Comparison of ENCODE assay signal across 18 mouse cellular contexts in the genomic region with DNA sequence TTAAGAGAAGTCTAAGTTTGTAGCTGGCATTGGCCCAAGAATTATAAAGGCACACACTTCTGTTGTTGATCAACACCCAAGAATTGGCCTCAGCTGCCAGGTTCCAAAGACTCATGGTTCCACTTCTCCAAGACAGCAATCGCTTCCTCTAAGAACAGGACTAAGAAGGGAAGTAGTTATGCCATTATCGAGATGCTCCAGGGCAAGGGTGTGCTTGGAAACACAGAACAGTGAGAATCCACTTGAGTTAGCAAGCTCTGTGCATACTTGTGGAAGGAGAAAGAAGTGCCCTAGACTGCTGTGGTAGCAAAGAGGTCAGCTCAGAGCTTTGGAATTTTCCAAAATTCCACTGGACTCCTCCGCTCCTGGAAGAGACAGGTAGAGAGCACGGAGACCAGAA. TPM values are rescaled to one million over a fixed set of nuclear protein-coding genes. Genes with fewer than 3 reads are reported as not detected.
DNase-seq lines count a peak whose midpoint lies in the region; ATAC-seq and TF ChIP-seq lines count a peak whose summit lies in the region.
"Had no signal": no experiment of that assay in that cellular context is flagged by ENCODE, and none has a peak within 500 bp of the region (broad histone marks: within the 10 kb centered on the region; RNA-seq: fewer than 3 reads in every experiment).

No protein-coding gene starts in this region.

- H3K9me3 ChIP-seq in stomach, postnatal 0 days (ENCODE audit: control insufficient read depth, low read length), result no peaks in the 10 kb centered on the region
- H3K9me3 ChIP-seq: embryonic facial prominence, embryonic 12.5 days; heart, embryonic 12.5 days; liver, embryonic 13.5 days had no signal

- no peak for TF ChIP-seq CTCF in stomach, postnatal 0 days (IDR thresholded peaks at IDR 0.05; ENCODE audit: low read depth)

- ATAC-seq in stomach, postnatal 0 days (ENCODE audit: low FRiP score, low TSS enrichment), result no peak
- ATAC-seq: inflammation-experienced regulatory T-cells, adult 6 months had no signal

- no peaks in the 10 kb centered on the region for H3K36me3 ChIP-seq in stomach, postnatal 0 days (ENCODE audit: control insufficient read depth, insufficient read depth, low read length)
- H3K36me3 ChIP-seq: embryonic facial prominence, embryonic 12.5 days; heart, embryonic 12.5 days; liver, embryonic 13.5 days had no signal

- no peak overlapping the region for H3K4me3 ChIP-seq in stomach, postnatal 0 days (ENCODE audit: low read depth, low read length)
- H3K4me3 ChIP-seq: embryonic facial prominence, embryonic 12.5 days; heart, embryonic 12.5 days; layer of hippocampus, adult 2 months; liver, embryonic 13.5 days had no signal

- H3K4me2 ChIP-seq in stomach, postnatal 0 days (replicated peaks; ENCODE audit: low read depth), result no peak overlapping the region
- H3K4me2 ChIP-seq: embryonic facial prominence, embryonic 12.5 days; heart, embryonic 12.5 days; liver, embryonic 13.5 days; midbrain, embryonic 11.5 days had no signal

- H3K9ac ChIP-seq in stomach, postnatal 0 days (ENCODE audit: low read length), result no peak overlapping the region
- H3K9ac ChIP-seq: embryonic facial prominence, embryonic 12.5 days; heart, embryonic 12.5 days; liver, embryonic 13.5 days had no signal

- no peaks in the 10 kb centered on the region for H3K27me3 ChIP-seq in stomach, postnatal 0 days (ENCODE audit: control insufficient read depth, insufficient read depth, low read length)
- H3K27me3 ChIP-seq: embryonic facial prominence, embryonic 12.5 days; heart, embryonic 12.5 days; liver, embryonic 13.5 days had no signal

- DNase-seq in adrenal gland, postnatal 10 days, result peak; percentile 12
- no peak for DNase-seq in adrenal gland, adult 2 months
- peak; percentile 29 to 53 for DNase-seq in kidney, postnatal 36 days
- no peak for DNase-seq in kidney, postnatal 4 days
- peak; percentile 76 to 81 for DNase-seq in lung, adult 18-20 months
- DNase-seq in lung, postnatal 4 days, result peak; percentile 61 to 68
- no peak for DNase-seq in thymus, postnatal 14 days
- DNase-seq in stomach, postnatal 0 days (ENCODE audit: low spot score), result no peak
- DNase-seq: cerebellum, postnatal 36 days; gastrocnemius, postnatal 25 days; liver, embryonic 13.5 days; right cerebral cortex, postnatal 25 days; thymus, postnatal 25 days had no signal

- H3K4me1 ChIP-seq in stomach, postnatal 0 days (replicated peaks; ENCODE audit: control insufficient read depth, insufficient read depth), result no peaks in the 10 kb centered on the region
- H3K4me1 ChIP-seq: embryonic facial prominence, embryonic 12.5 days; liver, embryonic 13.5 days had no signal

- WGBS in stomach, postnatal 0 days, result 72% methylated on average over 4 of the region's 4 CpGs

- no peak overlapping the region for H3K27ac ChIP-seq in stomach, postnatal 0 days (replicated peaks)
- H3K27ac ChIP-seq: embryonic facial prominence, embryonic 12.5 days; layer of hippocampus, adult 2 months; liver, embryonic 13.5 days had no signal

- no peak for TF ChIP-seq EP300 in stomach, postnatal 0 days (optimal IDR thresholded peaks at IDR 0.05)

RNA-seq across cellular contexts. Expression of a gene that starts 56.1 kb away (rescaled TPM):
- 10 to 100 TPM; 10.4 to 17.5 TPM for total RNA-seq in adrenal gland, postnatal 10 days (2021)
- 10 to 100 TPM; 20.7 to 27.2 TPM for total RNA-seq in adrenal gland, adult 2 months (2021)
- 11.4 and 13.4 TPM in 2 replicates for polyA plus RNA-seq in adrenal gland, adult 2 months (2012; rRNA removed)
- 7.1 and 8.8 TPM in 2 replicates for polyA plus RNA-seq in stomach, postnatal 0 days (2015; fragmentation: Nextera tagmentation; extraction: Ambion mirVana)

Comparison
In these comparisons a context has a peak if more than half of its experiments do, and no peak if none do; other contexts are left out.
1. DNase-seq: peak in adrenal gland, postnatal 10 days (single experiment), kidney, postnatal 36 days (2 of 2), lung, adult 18-20 months (2 of 2) and lung, postnatal 4 days (2 of 2); none in adrenal gland, adult 2 months (single experiment), kidney, postnatal 4 days (0 of 2), thymus, postnatal 14 days (single experiment) and stomach, postnatal 0 days (single experiment).